In genomic region chr5:8455565-8455964, GRCm38 (mm10) we compare ENCODE assay signal across 26 mouse cellular contexts. TPM values are rescaled to one million over a fixed set of nuclear protein-coding genes. Genes with fewer than 3 reads are reported as not detected.
DNase-seq lines count a peak whose midpoint lies in the region; ATAC-seq and TF ChIP-seq lines count a peak whose summit lies in the region.
"Had no signal": no experiment of that assay in that cellular context is flagged by ENCODE, and none has a peak within 500 bp of the region (broad histone marks: within the 10 kb centered on the region; RNA-seq: fewer than 3 reads in every experiment).

No protein-coding gene starts in this region.

- H3K27ac ChIP-seq in thymus, adult 2 months (ENCODE audit: control insufficient read depth, insufficient read depth, low read length): peak overlapping the region; percentile 76; the same call in 1 of the 2 replicates
- no peak overlapping the region for H3K27ac ChIP-seq in intestine, embryonic 15.5 days
- H3K27ac ChIP-seq: embryonic facial prominence, embryonic 10.5 days; embryonic facial prominence, embryonic 13.5 days; forebrain, embryonic 12.5 days; forebrain, embryonic 15.5 days; heart, adult 2 months; heart, embryonic 10.5 days; heart, embryonic 13.5 days; hindbrain, embryonic 12.5 days; hindbrain, embryonic 15.5 days had no signal

- no peak overlapping the region for H3K4me2 ChIP-seq in intestine, embryonic 15.5 days (replicated peaks)
- H3K4me2 ChIP-seq: embryonic facial prominence, embryonic 13.5 days; forebrain, embryonic 12.5 days; forebrain, embryonic 15.5 days; heart, embryonic 13.5 days; hindbrain, embryonic 12.5 days; hindbrain, embryonic 15.5 days had no signal

- H3K27me3 ChIP-seq in thymus, adult 2 months (ENCODE audit: control insufficient read depth, insufficient read depth, low read length): no peaks in the 10 kb centered on the region
- H3K27me3 ChIP-seq in intestine, embryonic 15.5 days (replicated peaks): no peaks in the 10 kb centered on the region
- H3K27me3 ChIP-seq: embryonic facial prominence, embryonic 13.5 days; forebrain, embryonic 12.5 days; forebrain, embryonic 15.5 days; heart, embryonic 13.5 days; hindbrain, embryonic 12.5 days; hindbrain, embryonic 15.5 days had no signal

- H3K4me1 ChIP-seq in thymus, adult 2 months (replicated peaks; ENCODE audit: control insufficient read depth, insufficient read depth, low read length): peaks cover 6% of the 10 kb centered on the region
- H3K4me1 ChIP-seq in intestine, embryonic 15.5 days (replicated peaks): no peaks in the 10 kb centered on the region
- H3K4me1 ChIP-seq: embryonic facial prominence, embryonic 10.5 days; embryonic facial prominence, embryonic 13.5 days; forebrain, embryonic 12.5 days; forebrain, embryonic 15.5 days; heart, embryonic 10.5 days; heart, embryonic 13.5 days; hindbrain, embryonic 12.5 days; hindbrain, embryonic 15.5 days had no signal

- H3K9me3 ChIP-seq in intestine, embryonic 15.5 days: no peaks in the 10 kb centered on the region
- H3K9me3 ChIP-seq: embryonic facial prominence, embryonic 10.5 days; embryonic facial prominence, embryonic 13.5 days; forebrain, embryonic 12.5 days; forebrain, embryonic 15.5 days; heart, embryonic 10.5 days; heart, embryonic 13.5 days; hindbrain, embryonic 12.5 days; hindbrain, embryonic 15.5 days had no signal

- intact Hi-C loops in heart, postnatal 14 days (cut with DNase I): no loop called here

- DNase-seq in thymus, adult 2 months: peak; percentile 2
- DNase-seq in thymus, postnatal 4 days: no peak
- peak; percentile 26 for DNase-seq in CD4-positive helper T cell, adult 2 months (ENCODE audit: low read depth, low spot score)
- DNase-seq in heart, postnatal 14 days: no peak
- DNase-seq in lung, postnatal 10 days: no peak
- DNase-seq: adrenal gland, adult 8-10 months; adrenal gland, postnatal 25 days; cerebellum, adult 11-12 months; cerebellum, adult 9-10 months; cerebellum, postnatal 14 days; embryo, embryonic 11 days; gastrocnemius, postnatal 25 days; heart, adult 2 months had no signal

- no peak overlapping the region for H3K9ac ChIP-seq in intestine, embryonic 15.5 days
- H3K9ac ChIP-seq: embryonic facial prominence, embryonic 13.5 days; forebrain, embryonic 12.5 days; forebrain, embryonic 15.5 days; heart, embryonic 13.5 days; hindbrain, embryonic 12.5 days; hindbrain, embryonic 15.5 days had no signal

- no peak for TF ChIP-seq POLR2A in thymus, adult 2 months (IDR thresholded peaks at IDR 0.05; ENCODE audit: control insufficient read depth, extremely low read depth, insufficient read depth, low read length, poor library complexity)

- peak; percentile 60 for ATAC-seq in activated CD4-positive, CD25-positive, alpha-beta regulatory T cell, adult 4 months
- ATAC-seq in megakaryocyte progenitor cell, adult 5-6 weeks (replicated peaks; ENCODE audit: poor library complexity): peak; percentile 23; the same call in 1 of the 2 replicates
- no peak for ATAC-seq in intestine, embryonic 15.5 days
- ATAC-seq: forebrain, embryonic 15.5 days; intestine, embryonic 16.5 days had no signal

- no peaks in the 10 kb centered on the region for H3K36me3 ChIP-seq in thymus, adult 2 months (ENCODE audit: control insufficient read depth, insufficient read depth, low read length)
- no peaks in the 10 kb centered on the region for H3K36me3 ChIP-seq in intestine, embryonic 15.5 days

- no peak overlapping the region for H3K4me3 ChIP-seq in thymus, adult 2 months (ENCODE audit: control insufficient read depth, insufficient read depth, low read length)
- no peak overlapping the region for H3K4me3 ChIP-seq in intestine, embryonic 15.5 days (replicated peaks)
- H3K4me3 ChIP-seq: embryonic facial prominence, embryonic 10.5 days; embryonic facial prominence, embryonic 13.5 days; erythroblast, embryonic 14.5 days; forebrain, embryonic 12.5 days; forebrain, embryonic 15.5 days; heart, adult 2 months; heart, embryonic 10.5 days; heart, embryonic 13.5 days; hindbrain, embryonic 12.5 days; hindbrain, embryonic 15.5 days had no signal

- no peak for TF ChIP-seq CTCF in thymus, adult 2 months (IDR thresholded peaks at IDR 0.05; ENCODE audit: borderline replicate concordance, control insufficient read depth, extremely low read depth, insufficient read depth, low read length, poor library complexity)

RNA-seq across cellular contexts. Expression of gene Slc25a40, which starts 32.9 kb away (rescaled TPM):
- 3.6 and 3.9 TPM in 2 replicates for polyA plus RNA-seq in thymus, adult 2 months (2012; rRNA removed)
- 10 to 100 TPM; 20.6 to 24.7 TPM for polyA plus RNA-seq in activated CD4-positive, CD25-positive, alpha-beta regulatory T cell, adult 4 months (2017; shearing (Covaris generic))
- total RNA-seq in megakaryocyte progenitor cell, adult 5-6 weeks (2015): 8.5 and 9.8 TPM in 2 replicates
- total RNA-seq in megakaryocyte progenitor cell, adult 5-6 weeks (2017): 7.9 and 12.5 TPM in 2 replicates
- total RNA-seq in heart, postnatal 14 days (2021): 1 to 10 TPM; 7.9 to 8.9 TPM
- 9.2 and 10.1 TPM in 2 replicates for polyA plus RNA-seq in intestine, embryonic 15.5 days (2015; fragmentation: Nextera tagmentation; extraction: Ambion mirVana)

RNA-seq across cellular contexts. Expression of gene Dbf4, which starts 33.0 kb away (rescaled TPM):
- 19.3 and 28.6 TPM in 2 replicates for polyA plus RNA-seq in thymus, adult 2 months (2012; rRNA removed)
- polyA plus RNA-seq in activated CD4-positive, CD25-positive, alpha-beta regulatory T cell, adult 4 months (2017; shearing (Covaris generic)): 10 to 100 TPM; 13.9 to 17.7 TPM
- total RNA-seq in megakaryocyte progenitor cell, adult 5-6 weeks (2015): 66.5 and 78.2 TPM in 2 replicates
- 65.1 and 76.5 TPM in 2 replicates for total RNA-seq in megakaryocyte progenitor cell, adult 5-6 weeks (2017)
- total RNA-seq in heart, postnatal 14 days (2021): 1 to 10 TPM; 3.0 to 4.3 TPM
- polyA plus RNA-seq in intestine, embryonic 15.5 days (2015; fragmentation: Nextera tagmentation; extraction: Ambion mirVana): 31.2 and 36.3 TPM in 2 replicates

Comparison
In these comparisons a context has a peak if more than half of its experiments do, and no peak if none do; other contexts are left out.
1. DNase-seq: peak in thymus, adult 2 months (single experiment) and CD4-positive helper T cell, adult 2 months (single experiment); none in thymus, postnatal 4 days (single experiment), heart, postnatal 14 days (0 of 2) and lung, postnatal 10 days (single experiment).